Mouse (Mus musculus) testis, postnatal 10 days (tissue): ENCODE measurements around the gene Sez6l.

ENCODE experiments used
- DNase-seq: peaks from one replicate; pipeline ENCODE4 v3.0.0; 2021; ENCODE audit warnings: low spot score

The Sez6l gene

GRCm38 (mm10) chr5:112576993-112577670 lies at the start of gene Sez6l:
TSS of gene Sez6l (minus strand) at chr5:112577185.
- no peak for DNase-seq

GRCm38 (mm10) chr5:112625555-112626160 lies 48.7 kb upstream of the Sez6l start:
- DNase-seq: no peak

GRCm38 (mm10) chr5:112622946-112623345 lies 46.0 kb upstream of the Sez6l start:
- no peak for DNase-seq

- DNase-seq: no peak
Measured at GRCm38 (mm10) chr5:112620256-112620655, 43.3 kb upstream of the Sez6l start.

- no peak for DNase-seq
Measured at GRCm38 (mm10) chr5:112619344-112619743, 42.4 kb upstream of the Sez6l start.

- no peak for DNase-seq
Measured at GRCm38 (mm10) chr5:112617602-112618247, 40.7 kb upstream of the Sez6l start.

- DNase-seq: no peak
Measured at GRCm38 (mm10) chr5:112615946-112616617, 39.1 kb upstream of the Sez6l start.

- DNase-seq: no peak
Measured at GRCm38 (mm10) chr5:112607867-112608516, 31.0 kb upstream of the Sez6l start.

GRCm38 (mm10) chr5:112607119-112607518 lies 30.1 kb upstream of the Sez6l start:
- DNase-seq: no peak

- no peak for DNase-seq
Measured at GRCm38 (mm10) chr5:112605371-112605770, 28.4 kb upstream of the Sez6l start.

GRCm38 (mm10) chr5:112604251-112604650 lies 27.3 kb upstream of the Sez6l start:
- no peak for DNase-seq

GRCm38 (mm10) chr5:112603594-112603993 lies 26.6 kb upstream of the Sez6l start:
- DNase-seq: no peak

- no peak for DNase-seq
Measured at GRCm38 (mm10) chr5:112600309-112600939, 23.4 kb upstream of the Sez6l start.

- DNase-seq: no peak
Measured at GRCm38 (mm10) chr5:112599538-112600308, 22.7 kb upstream of the Sez6l start.

- DNase-seq: no peak
Measured at GRCm38 (mm10) chr5:112597876-112598275, 20.9 kb upstream of the Sez6l start.

- no peak for DNase-seq
Measured at GRCm38 (mm10) chr5:112597307-112597706, 20.3 kb upstream of the Sez6l start.

GRCm38 (mm10) chr5:112596729-112597128 lies 19.7 kb upstream of the Sez6l start:
- DNase-seq: no peak

GRCm38 (mm10) chr5:112595701-112596632 lies 19.0 kb upstream of the Sez6l start:
- DNase-seq: no peak

GRCm38 (mm10) chr5:112591706-112592105 lies 14.7 kb upstream of the Sez6l start:
- no peak for DNase-seq

GRCm38 (mm10) chr5:112586071-112586470 lies 9.1 kb upstream of the Sez6l start:
- DNase-seq: no peak
